ENCODE assay signal across 9 mouse cellular contexts in the genomic region with DNA sequence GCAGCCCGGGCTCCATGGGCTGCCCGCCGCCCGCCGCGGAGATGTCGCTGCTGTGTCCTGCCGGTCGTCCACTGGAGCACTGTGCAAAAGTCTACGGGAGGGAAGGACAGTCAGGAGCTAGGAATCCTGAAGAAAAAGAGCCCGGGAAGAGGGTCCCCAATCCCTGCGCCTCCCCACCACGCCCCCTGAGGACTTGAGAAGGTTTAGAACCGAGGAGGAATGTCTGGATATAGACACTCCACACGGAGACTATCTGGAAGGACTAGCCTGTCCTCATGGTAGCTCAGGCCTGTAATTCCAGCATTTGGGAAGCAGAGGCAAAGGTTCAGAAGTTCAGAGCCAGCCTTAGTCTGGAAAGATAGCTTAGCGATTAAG. TPM values are rescaled to one million over a fixed set of nuclear protein-coding genes. Genes with fewer than 3 reads are reported as not detected.
DNase-seq lines count a peak whose midpoint lies in the region; ATAC-seq and TF ChIP-seq lines count a peak whose summit lies in the region.
"Had no signal": no experiment of that assay in that cellular context is flagged by ENCODE, and none has a peak within 500 bp of the region (broad histone marks: within the 10 kb centered on the region; RNA-seq: fewer than 3 reads in every experiment).

No protein-coding gene starts in this region.

- no peak for TF ChIP-seq CTCF in liver, adult 2 months (IDR thresholded peaks at IDR 0.05; ENCODE audit: low read depth, low read length)
- TF ChIP-seq CTCF in small intestine, adult 2 months (IDR thresholded peaks at IDR 0.05; ENCODE audit: extremely low read depth, insufficient read length, insufficient replicate concordance, low read depth, low read length): no peak

- peak overlapping the region; percentile 46; the same call in 1 of the 2 replicates for H3K4me3 ChIP-seq in liver, adult 2 months (ENCODE audit: insufficient read depth, low read depth, low read length)
- H3K4me3 ChIP-seq in forebrain, embryonic 12.5 days (replicated peaks): peak overlapping the region; percentile 43
- peak overlapping the region; percentile 55 for H3K4me3 ChIP-seq in limb, embryonic 13.5 days
- peak overlapping the region; percentile 55 for H3K4me3 ChIP-seq in small intestine, adult 2 months (ENCODE audit: low read depth, low read length)

- peak overlapping the region; percentile 69 for H3K4me2 ChIP-seq in forebrain, embryonic 12.5 days
- peak overlapping the region; percentile 93 for H3K4me2 ChIP-seq in limb, embryonic 13.5 days (replicated peaks)

- WGBS in liver, adult 2 months: 16% methylated on average over 16 of the region's 16 CpGs
- WGBS in forebrain, embryonic 12.5 days: under 1% methylated on average over 16 of the region's 16 CpGs
- 2% methylated on average over 16 of the region's 16 CpGs for WGBS in limb, embryonic 13.5 days
- WGBS in small intestine, adult 2 months: 3% methylated on average over 16 of the region's 16 CpGs

- no peaks in the 10 kb centered on the region for H3K79me2 ChIP-seq in liver, adult 2 months (ENCODE audit: control insufficient read depth, insufficient read depth, low read length)

- ATAC-seq in forebrain, embryonic 12.5 days (ENCODE audit: low FRiP score): no peak
- ATAC-seq in limb, embryonic 13.5 days (ENCODE audit: low FRiP score, low read depth): no peak

- intact Hi-C loops in left cerebral cortex, postnatal 36 days (cut with DNase I): no loop called here

- H3K27ac ChIP-seq in liver, adult 2 months (replicated peaks; ENCODE audit: insufficient read depth, low read depth, low read length): no peak overlapping the region
- no peak overlapping the region for H3K27ac ChIP-seq in forebrain, embryonic 12.5 days
- no peak overlapping the region for H3K27ac ChIP-seq in limb, embryonic 13.5 days
- no peak overlapping the region for H3K27ac ChIP-seq in small intestine, adult 2 months (ENCODE audit: insufficient read depth, low read depth, low read length)

- H3K36me3 ChIP-seq in liver, adult 2 months (ENCODE audit: control insufficient read depth, insufficient read depth, low read length): no peaks in the 10 kb centered on the region
- no peaks in the 10 kb centered on the region for H3K36me3 ChIP-seq in forebrain, embryonic 12.5 days (replicated peaks)
- H3K36me3 ChIP-seq in limb, embryonic 13.5 days: no peaks in the 10 kb centered on the region
- no peaks in the 10 kb centered on the region for H3K36me3 ChIP-seq in small intestine, adult 2 months (ENCODE audit: control insufficient read depth, insufficient read depth, low read length)

- peaks cover 7% of the 10 kb centered on the region for H3K27me3 ChIP-seq in liver, adult 2 months (ENCODE audit: control insufficient read depth, insufficient read depth, low read length)
- peaks cover 94% of the 10 kb centered on the region for H3K27me3 ChIP-seq in forebrain, embryonic 12.5 days
- H3K27me3 ChIP-seq in limb, embryonic 13.5 days: peaks cover 85% of the 10 kb centered on the region
- peaks cover 50% of the 10 kb centered on the region for H3K27me3 ChIP-seq in small intestine, adult 2 months (ENCODE audit: control insufficient read depth, insufficient read depth, low read length)

- peaks cover 18% of the 10 kb centered on the region for H3K4me1 ChIP-seq in liver, adult 2 months (ENCODE audit: control insufficient read depth, insufficient read depth, low read length)
- H3K4me1 ChIP-seq in forebrain, embryonic 12.5 days: peaks cover 21% of the 10 kb centered on the region
- peaks cover 31% of the 10 kb centered on the region for H3K4me1 ChIP-seq in limb, embryonic 13.5 days
- H3K4me1 ChIP-seq in small intestine, adult 2 months (ENCODE audit: control insufficient read depth, insufficient read depth, insufficient read length, low read length): peaks cover 12% of the 10 kb centered on the region

- TF ChIP-seq POLR2A in liver, adult 2 months (IDR thresholded peaks at IDR 0.05; ENCODE audit: extremely low read depth, insufficient read depth, low read length): no peak
- TF ChIP-seq POLR2A in small intestine, adult 2 months (IDR thresholded peaks at IDR 0.05; ENCODE audit: low read depth, low read length): no peak

- no peaks in the 10 kb centered on the region for H3K9me3 ChIP-seq in forebrain, embryonic 12.5 days
- H3K9me3 ChIP-seq in limb, embryonic 13.5 days: no peaks in the 10 kb centered on the region; the same call in 1 of the 2 replicates

- no peak for DNase-seq in liver, adult 2 months (ENCODE audit: extremely low read depth, low read depth, low spot score)
- no peak for DNase-seq in liver
- DNase-seq in left cerebral cortex, postnatal 36 days (ENCODE audit: low spot score in 2 of 2): no peak
- DNase-seq in frontal cortex, postnatal 36 days (ENCODE audit: low spot score in 2 of 2): no peak
- DNase-seq in thymus, postnatal 25 days: no peak

- no peak overlapping the region; the same call in 1 of the 2 replicates for H3K9ac ChIP-seq in liver, adult 2 months (ENCODE audit: low read depth, low read length)
- H3K9ac ChIP-seq in forebrain, embryonic 12.5 days: peak overlapping the region; percentile 48
- H3K9ac ChIP-seq in limb, embryonic 13.5 days: peak overlapping the region; percentile 66

RNA-seq across cellular contexts. Expression of gene S1pr5, which starts 3.1 kb away (rescaled TPM):
- 3.3 and 4.1 TPM in 2 replicates for total RNA-seq in liver, adult 2 months (2014; rRNA removed)
- polyA plus RNA-seq in liver, adult 2 months (2012; rRNA removed): 5.3 and 9.9 TPM in 2 replicates
- 0.33 and 0.38 TPM in 2 replicates for polyA plus RNA-seq in forebrain, embryonic 12.5 days (2016; fragmentation: Nextera tagmentation; extraction: Ambion mirVana)
- polyA plus RNA-seq in limb, embryonic 13.5 days (2015; fragmentation: Nextera tagmentation; extraction: Ambion mirVana): 0.77 and 0.83 TPM in 2 replicates
- 0.08 and 0.18 TPM in 2 replicates for polyA plus RNA-seq in small intestine, adult 2 months (2012; rRNA removed)
- total RNA-seq in left cerebral cortex, postnatal 36 days (2021): 10 to 100 TPM in 1 of 2 experiments, 1 to 10 TPM in 1; 6.6 to 14.2 TPM
- polyA plus RNA-seq: erythroblast, embryonic 14.5 days had no signal

RNA-seq across cellular contexts. Expression of gene Keap1, which starts 5.9 kb away (rescaled TPM):
- total RNA-seq in liver, adult 2 months (2014; rRNA removed): 29.5 and 37.3 TPM in 2 replicates
- polyA plus RNA-seq in liver, adult 2 months (2012; rRNA removed): 69.1 and 76.4 TPM in 2 replicates
- polyA plus RNA-seq in forebrain, embryonic 12.5 days (2016; fragmentation: Nextera tagmentation; extraction: Ambion mirVana): 47.5 and 49.6 TPM in 2 replicates
- polyA plus RNA-seq in limb, embryonic 13.5 days (2015; fragmentation: Nextera tagmentation; extraction: Ambion mirVana): 79.7 and 82.5 TPM in 2 replicates
- polyA plus RNA-seq in small intestine, adult 2 months (2012; rRNA removed): 56.6 and 103 TPM in 2 replicates
- total RNA-seq in left cerebral cortex, postnatal 36 days (2021): 10 to 100 TPM; 52.7 to 60.8 TPM

RNA-seq across cellular contexts. Expression of gene Atg4d, which starts 20.0 kb away (rescaled TPM):
- 22.3 and 27.3 TPM in 2 replicates for total RNA-seq in liver, adult 2 months (2014; rRNA removed)
- 42.2 and 45.8 TPM in 2 replicates for polyA plus RNA-seq in liver, adult 2 months (2012; rRNA removed)
- 47.4 and 50.7 TPM in 2 replicates for polyA plus RNA-seq in forebrain, embryonic 12.5 days (2016; fragmentation: Nextera tagmentation; extraction: Ambion mirVana)
- 31.4 and 32.8 TPM in 2 replicates for polyA plus RNA-seq in limb, embryonic 13.5 days (2015; fragmentation: Nextera tagmentation; extraction: Ambion mirVana)
- polyA plus RNA-seq in small intestine, adult 2 months (2012; rRNA removed): 70.1 and 144 TPM in 2 replicates
- total RNA-seq in left cerebral cortex, postnatal 36 days (2021): 10 to 100 TPM; 47.1 to 48.8 TPM

RNA-seq across cellular contexts. Expression of gene Kri1, which starts 42.7 kb away (rescaled TPM):
- 5.0 and 6.5 TPM in 2 replicates for total RNA-seq in liver, adult 2 months (2014; rRNA removed)
- 6.3 and 9.7 TPM in 2 replicates for polyA plus RNA-seq in liver, adult 2 months (2012; rRNA removed)
- polyA plus RNA-seq in forebrain, embryonic 12.5 days (2016; fragmentation: Nextera tagmentation; extraction: Ambion mirVana): 19.5 and 20.8 TPM in 2 replicates
- polyA plus RNA-seq in limb, embryonic 13.5 days (2015; fragmentation: Nextera tagmentation; extraction: Ambion mirVana): 16.2 and 18.3 TPM in 2 replicates
- polyA plus RNA-seq in small intestine, adult 2 months (2012; rRNA removed): 9.1 and 9.6 TPM in 2 replicates
- total RNA-seq in left cerebral cortex, postnatal 36 days (2021): 10 to 100 TPM; 32.6 to 44.4 TPM

RNA-seq across cellular contexts. Expression of gene Cdkn2d, which starts 46.1 kb away (rescaled TPM):
- total RNA-seq in liver, adult 2 months (2014; rRNA removed): 3.0 and 3.9 TPM in 2 replicates
- 5.1 and 5.2 TPM in 2 replicates for polyA plus RNA-seq in liver, adult 2 months (2012; rRNA removed)
- 70.6 and 74.5 TPM in 2 replicates for polyA plus RNA-seq in forebrain, embryonic 12.5 days (2016; fragmentation: Nextera tagmentation; extraction: Ambion mirVana)
- polyA plus RNA-seq in limb, embryonic 13.5 days (2015; fragmentation: Nextera tagmentation; extraction: Ambion mirVana): 51.2 and 51.6 TPM in 2 replicates
- 11.0 and 27.1 TPM in 2 replicates for polyA plus RNA-seq in small intestine, adult 2 months (2012; rRNA removed)
- 10 to 100 TPM; 52.7 to 58.8 TPM for total RNA-seq in left cerebral cortex, postnatal 36 days (2021)
